Mouse (Mus musculus): ENCODE measurements around the gene Slbp.

The Slbp gene

DNA sequence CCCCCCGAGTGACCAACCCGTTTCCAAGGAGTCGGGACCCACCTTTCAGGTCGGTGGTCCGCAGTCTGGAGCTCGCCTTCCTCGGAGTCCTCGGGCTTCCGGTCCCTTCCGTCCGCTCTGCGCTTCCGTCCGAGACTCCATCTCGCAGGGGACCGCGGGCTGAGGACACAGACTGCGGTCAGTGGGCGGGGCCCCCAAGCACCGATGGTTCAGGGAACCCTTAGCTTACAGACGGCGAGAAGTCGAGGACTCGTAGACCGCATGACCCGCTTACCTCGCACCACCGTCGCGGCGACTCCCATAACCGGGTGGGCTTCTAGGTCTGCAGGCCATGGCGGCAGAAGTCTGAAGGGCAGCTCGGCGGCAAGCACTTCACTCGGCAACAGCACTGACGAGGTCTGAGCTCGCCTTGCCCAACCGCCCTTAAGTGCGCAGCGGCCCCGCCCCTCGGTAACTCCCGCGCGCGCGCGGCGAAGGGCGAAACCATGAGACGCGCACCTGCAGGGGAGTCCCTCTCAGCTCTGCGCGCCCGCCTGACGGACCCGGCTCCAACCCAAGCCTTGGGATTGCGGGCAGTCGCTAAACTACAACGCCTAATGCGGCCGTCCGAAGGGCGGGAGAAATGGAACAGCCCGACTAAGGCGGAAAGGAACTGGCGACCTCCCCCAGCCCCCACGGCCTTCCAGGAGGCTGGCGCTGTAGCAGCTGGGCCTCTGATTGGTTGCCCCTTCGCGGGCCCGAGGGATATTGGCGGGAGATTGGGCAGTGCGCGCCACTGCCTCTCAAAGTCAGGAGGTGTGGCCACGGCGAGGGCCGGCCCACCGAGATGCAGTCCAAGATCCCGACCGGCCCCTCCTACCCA lies at the start of gene Slbp:
Gene Slbp (minus strand): TSS at position 654 of the 862 bp plus-strand sequence.
- DNase-seq (ENCODE audit: low read depth, low spot score): peak; percentile 99

DNA sequence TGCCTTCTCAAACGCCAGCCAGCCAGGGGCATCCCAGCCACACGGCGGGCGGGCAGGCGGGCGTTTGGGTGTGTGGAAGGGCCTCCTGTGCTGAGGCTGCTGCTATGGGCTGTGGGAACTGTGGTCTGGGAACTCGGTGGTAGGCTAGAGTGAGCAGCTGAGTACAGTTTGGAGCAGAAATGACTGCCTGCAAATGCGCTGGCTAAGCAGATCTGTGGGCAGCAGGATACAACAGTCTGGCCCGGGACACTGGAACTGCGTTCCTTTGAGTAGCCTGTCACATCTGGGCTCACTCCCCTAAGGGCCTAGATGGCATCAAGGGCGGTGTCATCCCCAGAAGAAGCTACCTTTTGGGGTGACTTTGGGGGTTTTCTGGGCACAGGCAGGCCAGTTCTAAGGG lies 49.5 kb upstream of the Slbp start:
- DNase-seq (ENCODE audit: low read depth, low spot score): peak; percentile 31

DNA sequence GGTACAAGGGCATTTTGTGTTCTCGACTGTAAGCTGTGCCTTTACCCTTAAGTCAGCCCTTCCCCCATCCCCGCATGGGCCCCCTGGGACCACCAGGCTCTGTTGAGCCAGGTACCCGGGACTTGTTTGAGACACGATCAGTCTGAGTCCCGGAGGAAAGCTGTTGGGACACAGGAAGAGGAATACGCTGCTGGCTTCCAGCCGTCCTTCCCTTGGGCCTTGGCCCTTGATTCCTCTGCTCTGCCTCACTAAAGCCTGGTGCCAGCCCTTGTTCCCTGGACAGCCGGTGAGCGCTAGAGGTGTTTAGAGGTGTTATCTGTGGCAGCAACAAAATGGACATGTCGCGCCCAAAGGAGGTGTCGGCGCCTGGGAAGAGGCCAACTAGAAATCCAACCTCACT lies 47.6 kb upstream of the Slbp start:
- no peak for DNase-seq (ENCODE audit: low read depth, low spot score)

DNA sequence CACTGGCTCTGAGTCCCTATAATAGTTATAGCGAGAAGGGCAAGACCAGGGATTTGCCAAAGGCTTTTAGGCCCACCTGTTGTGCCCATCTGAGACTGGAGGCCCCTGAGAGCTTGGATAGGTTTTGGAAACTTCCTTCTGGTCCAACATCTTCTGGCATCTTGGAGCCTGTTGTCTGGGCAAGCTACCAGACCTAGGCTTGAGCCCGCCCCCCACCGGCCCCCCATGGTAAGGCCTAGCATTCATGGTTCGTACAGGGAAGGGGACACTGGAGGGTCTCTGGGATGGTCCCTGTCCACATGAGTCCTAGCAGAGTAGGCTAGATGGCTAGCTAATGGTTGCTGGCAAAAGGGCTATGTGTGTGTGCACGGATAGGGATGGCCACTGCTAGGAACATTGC lies 46.3 kb upstream of the Slbp start:
- no peak for DNase-seq (ENCODE audit: low read depth, low spot score)

DNA sequence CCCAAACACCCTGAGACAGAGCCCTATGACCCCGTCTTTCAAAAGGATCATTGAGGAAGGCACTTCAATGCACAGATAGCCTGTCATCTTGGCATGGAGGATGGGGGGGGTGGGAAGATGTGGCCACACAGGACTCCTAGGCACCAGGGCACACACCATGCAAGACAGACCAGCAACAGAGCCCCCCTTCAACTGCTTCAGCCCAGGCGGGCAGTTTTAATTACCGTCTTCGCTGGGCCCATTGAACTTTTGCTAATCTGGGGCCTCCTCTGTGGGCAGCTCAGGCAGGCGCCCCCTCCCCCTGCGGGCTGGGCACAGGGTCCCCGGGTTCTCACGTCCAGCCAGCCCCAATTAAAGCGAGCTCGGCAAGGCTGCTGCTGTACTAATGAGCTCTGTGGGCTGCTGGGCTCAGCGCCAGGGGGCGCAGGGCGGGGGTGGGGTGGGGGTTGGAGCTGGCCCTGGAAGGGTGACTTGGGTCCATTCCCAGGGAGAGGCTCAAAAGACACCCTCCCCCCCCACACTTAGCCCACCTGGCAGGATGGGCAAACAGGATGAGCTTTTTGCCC lies 45.7 kb upstream of the Slbp start:
- no peak for DNase-seq (ENCODE audit: low read depth, low spot score)

DNA sequence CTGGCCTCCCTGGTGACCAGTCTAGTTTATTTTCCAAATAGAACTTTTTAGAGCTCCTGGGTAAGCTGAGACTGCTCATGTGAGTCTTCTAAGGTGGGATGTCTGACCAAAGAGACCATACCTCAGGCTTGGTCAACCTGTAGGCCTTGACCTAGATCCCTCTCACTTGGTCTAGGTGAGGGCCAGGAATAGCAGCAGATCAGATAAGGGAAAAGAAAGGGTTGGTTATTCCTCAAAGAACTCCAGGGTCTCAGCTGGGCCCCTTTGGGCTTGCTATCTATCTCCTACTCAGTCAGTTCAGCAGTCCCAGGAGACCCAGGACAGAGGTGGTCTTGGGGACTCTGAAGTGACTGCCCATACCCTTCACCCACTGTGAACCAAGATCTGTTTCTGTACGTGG lies 45.2 kb upstream of the Slbp start:
- DNase-seq (ENCODE audit: low read depth, low spot score): no peak

DNA sequence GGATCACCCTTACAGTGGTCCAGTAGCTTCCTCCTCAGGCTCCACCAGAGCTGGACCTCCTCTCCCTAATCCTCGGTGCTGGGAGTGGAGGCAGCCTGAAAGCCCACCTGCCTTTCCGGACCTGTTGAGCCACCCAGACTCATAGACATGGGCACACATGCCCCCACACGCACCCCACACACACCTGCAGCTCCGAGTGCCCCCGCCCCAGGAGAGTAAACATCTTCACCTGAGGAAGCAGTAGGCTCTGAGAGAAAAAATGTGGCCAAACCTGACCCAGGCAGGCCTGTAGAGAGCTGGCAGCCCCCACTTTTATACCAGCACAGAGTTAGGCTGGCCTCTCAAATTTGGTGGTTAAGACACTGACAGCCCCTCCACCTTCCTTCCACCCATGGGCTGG lies 44.1 kb upstream of the Slbp start:
- no peak for DNase-seq (ENCODE audit: low read depth, low spot score)

DNA sequence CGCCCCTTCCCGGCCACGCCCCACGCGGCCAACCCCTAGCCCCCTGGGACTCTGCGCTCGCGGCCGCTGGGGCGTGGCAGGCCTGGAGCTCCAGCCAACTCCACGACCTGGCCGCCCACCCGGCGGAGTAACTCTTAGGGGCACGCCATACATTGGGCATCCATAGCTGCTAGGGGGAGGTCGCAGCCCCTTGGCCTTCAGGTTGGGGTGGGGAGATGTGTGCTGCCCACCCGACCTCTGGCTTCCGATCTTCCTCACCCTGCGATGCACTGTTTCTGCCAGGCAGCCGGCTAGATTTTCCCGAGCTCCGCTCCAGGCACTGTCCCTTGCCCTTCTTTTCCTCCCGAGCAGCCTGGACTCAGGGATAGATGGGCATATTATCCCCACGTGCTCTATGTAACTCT lies 43.3 kb upstream of the Slbp start:
- DNase-seq (ENCODE audit: low read depth, low spot score): peak; percentile 64

DNA sequence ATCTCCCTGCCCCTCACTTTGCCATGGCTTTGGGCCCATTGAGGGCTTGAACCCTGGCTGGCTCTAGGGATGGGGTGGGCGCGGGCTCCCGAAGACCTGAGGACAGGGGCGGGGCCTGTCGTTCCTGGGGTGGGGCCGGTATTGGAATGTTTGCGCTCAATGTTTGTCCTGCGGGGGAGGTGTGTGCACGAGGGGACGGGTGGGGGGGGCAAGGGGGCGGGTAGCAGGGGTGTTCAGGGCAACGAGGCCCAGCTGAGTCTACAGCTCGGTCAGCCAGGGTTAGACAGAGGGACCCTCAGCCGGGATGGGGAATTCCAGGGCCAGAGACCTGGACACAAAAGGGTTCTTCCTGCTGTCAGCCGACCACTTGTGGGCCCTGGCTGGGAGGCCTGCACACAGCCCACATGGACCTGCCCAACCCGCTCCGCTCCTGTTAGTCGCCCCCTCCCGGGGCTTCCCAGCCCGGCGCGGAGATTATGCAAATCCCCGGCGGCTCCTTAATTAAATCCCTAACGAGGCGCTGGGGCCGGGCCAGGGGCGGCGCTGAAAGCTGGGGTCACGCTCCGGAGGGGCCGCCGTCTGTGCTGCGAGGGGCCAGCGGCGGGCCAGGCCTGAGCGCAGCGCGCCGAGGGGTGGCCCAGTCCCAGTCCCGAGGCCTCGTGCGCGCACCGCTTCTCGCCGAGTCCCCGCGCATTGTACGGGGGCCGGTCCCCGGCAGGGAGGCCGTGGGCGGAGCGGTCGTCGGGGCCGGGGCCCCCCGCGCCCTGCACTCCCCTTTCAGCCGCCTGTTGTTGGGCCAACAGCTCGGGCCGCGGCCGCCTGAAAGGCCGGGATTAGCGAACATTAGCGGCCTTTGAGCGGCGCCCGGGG lies 42.7 kb upstream of the Slbp start:
- peak; percentile 43 for DNase-seq (ENCODE audit: low read depth, low spot score)

DNA sequence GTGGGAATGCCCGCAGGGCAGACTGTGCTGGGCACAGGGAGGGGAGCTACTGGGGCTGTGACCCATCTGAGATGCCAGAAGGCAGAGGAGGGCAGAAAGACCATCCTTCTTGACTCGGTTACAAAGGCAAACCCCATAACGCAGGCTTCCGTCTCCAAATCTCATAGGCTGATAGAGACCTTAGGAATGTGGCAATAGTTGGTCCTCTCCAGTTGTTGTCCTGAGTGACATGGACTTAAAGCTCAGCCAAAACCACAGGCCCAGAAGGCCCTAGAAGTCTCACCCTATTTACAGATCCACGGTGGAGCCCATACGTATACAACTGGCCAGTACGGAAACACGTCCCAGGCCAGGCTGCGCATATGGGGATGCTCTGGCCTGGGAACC lies 42.1 kb upstream of the Slbp start:
- DNase-seq (ENCODE audit: low read depth, low spot score): no peak

DNA sequence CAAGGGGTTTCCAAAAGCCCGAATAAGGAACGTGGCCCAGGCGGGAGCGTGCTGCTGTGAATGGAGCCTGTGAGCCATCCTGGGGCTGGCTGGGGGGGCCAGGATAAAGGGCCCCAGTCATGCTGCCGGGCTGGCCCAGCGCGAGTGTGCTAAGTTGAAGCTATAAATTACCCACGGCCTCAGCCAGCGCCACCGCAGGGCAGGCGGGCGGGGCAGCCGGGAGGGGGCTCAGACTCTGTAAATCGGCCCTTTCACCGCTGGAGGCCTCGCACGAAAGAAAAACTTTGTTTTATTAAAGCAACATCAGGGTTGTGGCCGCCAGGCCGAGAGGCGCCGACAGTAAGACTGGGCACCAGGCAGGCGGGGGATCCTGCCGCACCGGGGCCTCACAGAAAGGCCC lies 40.0 kb upstream of the Slbp start:
- DNase-seq (ENCODE audit: low read depth, low spot score): peak; percentile 34

DNA sequence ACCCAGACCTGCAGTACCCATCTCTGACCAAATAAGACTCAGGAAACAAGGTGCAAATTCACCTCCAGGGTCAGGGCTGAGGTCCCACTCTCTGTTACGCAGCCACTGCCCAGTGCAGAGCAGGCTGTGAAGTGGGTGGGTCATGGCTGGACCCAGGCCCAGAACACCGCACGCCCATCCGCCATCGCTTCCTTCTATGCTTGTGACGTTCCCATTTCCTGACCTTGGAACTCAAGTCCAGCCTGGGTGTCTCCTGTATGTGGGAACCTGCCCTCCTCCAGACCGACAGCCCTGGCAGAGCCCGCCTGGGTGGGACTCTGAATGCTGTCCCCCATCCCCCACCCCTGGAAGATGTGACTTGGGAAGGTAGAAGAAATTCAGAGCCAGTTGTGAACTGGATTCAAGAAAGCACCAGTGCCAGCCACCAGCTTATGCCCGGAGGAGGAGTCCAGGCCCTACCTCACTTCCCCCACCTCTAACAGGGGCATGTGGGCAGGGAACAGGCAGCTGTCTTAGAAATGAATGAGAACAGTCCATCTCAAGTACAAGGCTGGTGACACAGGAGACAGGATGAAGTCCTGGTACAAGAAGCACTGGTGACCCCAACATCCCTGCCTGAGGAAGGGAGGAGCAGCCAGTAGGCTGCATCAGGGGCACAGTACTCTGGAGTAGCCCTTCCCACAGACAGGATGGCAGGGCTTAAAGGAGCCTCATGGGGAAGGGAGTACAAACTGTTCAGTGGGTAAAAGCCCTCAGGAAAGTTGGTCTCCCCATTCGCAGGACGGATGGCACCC lies 37.7 kb upstream of the Slbp start:
- DNase-seq (ENCODE audit: low read depth, low spot score): no peak

DNA sequence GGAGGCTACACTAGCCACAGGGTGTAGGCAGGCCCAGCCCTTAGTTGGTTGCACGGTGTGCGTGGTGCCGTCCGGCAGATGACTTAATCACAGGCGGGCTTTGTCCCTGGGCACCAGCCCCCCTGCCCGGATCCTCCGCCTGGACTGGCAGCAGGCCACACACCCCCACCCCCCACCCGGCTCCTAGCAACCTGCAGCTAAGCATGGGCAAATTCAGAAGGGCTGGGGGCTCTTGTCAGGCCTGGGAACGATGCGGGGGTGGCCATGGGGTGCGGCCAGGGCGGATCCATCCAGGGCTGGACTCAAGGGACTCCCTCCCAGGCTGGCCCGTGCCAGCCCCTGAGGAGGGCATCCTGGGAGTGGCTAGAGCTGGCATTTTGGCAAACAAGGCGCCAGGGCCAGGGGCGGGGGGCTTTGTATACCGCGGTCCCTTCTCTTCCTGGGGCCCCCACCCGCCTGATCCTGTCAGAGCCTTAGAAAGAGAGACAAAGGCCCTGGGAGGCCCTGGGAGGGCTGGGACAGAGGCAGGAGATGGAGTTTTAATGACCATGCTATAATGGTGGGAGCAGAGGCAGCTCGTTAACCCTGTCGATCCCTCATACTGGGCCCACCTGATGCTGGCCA lies 37.0 kb upstream of the Slbp start:
- no peak for DNase-seq (ENCODE audit: low read depth, low spot score)

DNA sequence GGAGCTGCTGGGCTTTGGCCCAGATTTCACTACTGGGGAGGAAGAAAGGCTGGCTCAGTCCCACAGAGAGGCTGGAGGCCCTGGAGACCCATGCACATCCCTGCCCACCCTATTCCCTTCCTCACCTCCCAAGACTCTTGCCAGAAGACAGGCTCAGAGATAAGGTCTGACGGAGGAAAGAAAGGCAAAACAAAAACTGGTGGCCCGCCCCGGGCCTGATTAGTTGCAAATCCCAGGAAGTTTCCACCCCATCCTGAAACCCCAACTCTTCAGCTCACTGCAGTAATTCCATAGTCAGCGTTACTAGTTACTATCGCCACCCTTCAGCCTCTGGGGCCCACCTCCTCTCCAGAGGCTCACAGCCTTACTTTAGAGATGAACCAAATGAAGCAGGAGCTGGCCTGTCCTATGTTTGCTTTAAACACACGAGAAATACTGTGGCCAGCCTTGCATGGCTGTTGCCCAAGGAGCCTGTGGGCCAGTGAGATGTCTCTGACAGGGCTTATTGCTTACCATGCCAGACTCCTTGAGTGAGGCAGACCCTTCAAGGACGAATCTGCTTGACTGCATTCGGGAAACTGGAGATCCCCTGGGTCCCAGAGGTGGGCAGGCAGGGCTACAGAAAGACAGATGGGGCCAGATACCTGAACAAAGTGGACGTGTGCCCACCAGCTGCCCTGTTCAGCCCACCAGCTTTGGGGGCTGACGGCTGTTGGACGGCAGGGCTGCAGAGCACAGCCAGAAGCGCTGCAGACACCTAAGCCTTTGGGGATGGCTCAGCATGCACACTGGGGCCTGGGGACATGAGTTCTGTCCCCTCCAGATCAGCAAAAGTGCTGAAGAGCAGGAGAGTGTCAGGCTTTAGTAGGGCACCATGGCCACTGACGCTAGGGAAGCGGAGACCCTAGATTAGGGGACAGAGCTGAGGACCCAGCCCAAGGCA lies 36.2 kb upstream of the Slbp start:
- no peak for DNase-seq (ENCODE audit: low read depth, low spot score)

DNA sequence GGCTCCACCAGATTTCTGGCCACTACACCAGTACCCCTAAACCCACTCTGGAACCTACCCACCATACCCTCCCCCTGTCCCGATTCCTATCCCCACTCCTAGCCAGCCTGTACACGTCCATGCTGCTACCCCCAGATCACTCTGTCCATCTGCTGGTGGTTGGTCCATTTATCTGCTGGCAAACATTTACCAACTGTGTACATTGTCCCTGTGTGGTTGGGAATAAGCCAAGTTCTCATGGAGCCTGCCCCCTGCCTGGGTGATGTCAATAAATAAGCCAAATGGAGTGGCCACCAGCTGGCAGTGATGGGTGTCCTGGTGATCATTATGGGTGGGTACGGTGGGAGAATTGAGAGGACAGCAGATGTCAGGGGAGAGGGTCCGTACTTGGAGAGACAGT lies 34.8 kb upstream of the Slbp start:
- DNase-seq (ENCODE audit: low read depth, low spot score): no peak

DNA sequence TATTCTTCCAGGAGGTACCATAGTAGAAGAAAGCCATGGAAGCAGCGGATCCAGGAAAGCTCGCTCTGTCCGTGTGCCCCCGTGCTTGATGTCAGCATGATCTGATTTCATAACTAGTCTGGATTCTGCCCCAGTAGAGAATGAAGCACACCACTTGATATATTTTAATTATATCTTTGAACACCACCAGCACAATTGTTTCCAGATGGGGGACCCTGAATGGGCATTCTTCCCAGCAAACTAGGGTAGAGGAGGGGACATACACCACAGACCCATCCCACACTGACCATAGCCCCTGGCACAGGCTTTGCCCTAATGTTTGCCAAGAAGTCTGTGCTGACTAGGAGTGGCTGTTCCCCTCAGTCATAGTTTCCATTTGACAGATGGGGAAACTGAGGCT lies 32.6 kb upstream of the Slbp start:
- DNase-seq (ENCODE audit: low read depth, low spot score): no peak

DNA sequence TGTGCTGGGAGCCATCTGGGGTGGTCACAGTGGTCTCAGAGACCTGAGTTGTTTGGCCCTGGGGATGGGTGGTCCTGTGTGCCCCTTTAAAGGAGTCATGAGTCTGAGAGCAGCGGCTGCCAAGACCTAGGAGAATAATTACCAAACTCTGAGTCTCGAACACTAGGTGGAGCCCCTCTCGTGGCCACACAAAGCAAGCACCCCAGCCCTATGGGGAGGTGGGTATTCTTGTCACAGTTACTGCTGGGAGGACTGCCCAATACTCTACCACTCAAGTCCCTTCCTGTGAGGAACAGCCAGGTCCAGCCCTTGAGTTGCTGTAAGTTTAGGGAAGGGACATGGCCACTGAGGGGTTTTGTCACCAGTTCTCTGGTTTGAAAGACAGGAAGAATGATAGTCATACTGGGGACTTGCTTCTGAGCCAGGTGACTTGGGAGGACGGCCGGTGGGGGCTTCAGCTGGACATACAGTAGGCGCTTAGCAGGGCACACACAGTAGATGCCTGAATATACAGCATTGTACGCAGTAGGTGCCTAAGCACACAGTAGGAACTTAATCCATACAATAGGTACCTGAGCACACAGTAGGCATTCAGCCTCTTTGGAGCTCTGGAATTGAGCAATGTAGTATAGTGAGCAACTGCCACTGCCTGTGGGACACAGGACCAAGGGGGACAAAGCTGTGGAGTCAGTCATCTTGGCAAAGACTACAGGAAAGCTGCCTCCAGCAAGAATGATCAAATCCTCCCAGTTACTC lies 31.7 kb upstream of the Slbp start:
- peak; percentile 33 for DNase-seq (ENCODE audit: low read depth, low spot score)

DNA sequence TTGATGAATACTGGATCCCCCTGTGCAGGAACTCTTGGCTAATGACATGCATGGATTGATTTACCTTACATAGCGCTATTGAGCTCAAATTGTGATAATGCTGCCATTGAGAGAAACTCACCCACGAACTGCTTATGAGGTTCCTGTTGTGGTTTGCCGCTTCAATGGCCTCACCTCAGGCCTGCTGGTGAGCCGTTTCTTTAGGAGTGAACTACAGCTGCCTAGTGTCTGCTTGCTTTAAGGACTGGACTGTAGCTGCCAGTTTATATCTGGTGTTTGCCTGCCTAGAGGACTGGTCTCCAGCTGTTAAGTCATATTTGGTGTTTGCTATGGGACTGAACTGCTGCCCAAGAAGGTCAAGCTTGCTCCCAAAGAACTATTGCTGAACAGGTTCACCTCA lies 30.6 kb upstream of the Slbp start:
- no peak for DNase-seq (ENCODE audit: low read depth, low spot score)

DNA sequence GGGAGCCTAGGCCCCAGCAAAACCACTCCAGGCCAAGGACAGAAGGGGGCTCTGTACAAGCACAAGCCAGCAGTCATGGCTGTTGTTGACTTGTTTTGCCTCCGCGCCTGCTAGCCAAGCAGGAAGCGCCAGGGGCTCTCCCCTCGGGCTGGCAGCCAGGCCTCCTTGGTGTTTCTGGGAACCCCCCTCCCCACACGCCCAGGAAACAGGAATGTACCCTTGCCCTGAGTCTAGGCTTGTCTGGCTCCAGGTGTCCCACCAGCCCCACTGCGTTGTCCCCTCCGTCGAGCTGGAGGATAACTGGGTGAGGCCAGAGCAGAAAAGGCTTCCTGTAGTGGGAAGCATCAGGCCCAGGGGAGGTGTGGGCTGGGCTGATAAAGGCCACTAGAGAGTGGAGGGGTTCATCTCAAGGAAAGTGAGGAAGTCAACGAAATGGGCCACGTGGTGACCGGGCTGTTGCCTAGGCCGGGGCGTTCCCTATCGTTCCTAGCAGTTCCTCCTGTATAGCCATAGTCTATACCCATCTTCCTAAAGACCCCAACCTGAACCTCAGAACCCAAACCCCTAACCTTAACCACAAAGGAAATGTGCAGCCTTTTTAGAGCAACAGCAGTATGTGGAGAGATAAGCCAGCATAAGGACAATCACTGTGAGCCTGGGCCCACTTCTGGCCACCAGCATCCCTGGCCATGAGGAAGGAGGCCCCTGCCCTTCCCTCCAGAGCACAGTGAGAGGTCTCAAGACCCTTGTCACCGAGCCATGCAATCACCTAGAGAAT lies 29.4 kb upstream of the Slbp start:
- DNase-seq (ENCODE audit: low read depth, low spot score): no peak

Data from ZHBTc4 (cell line).